Mouse (Mus musculus): ENCODE measurements at regions not wholly inside any gene's neighbourhood (a gene's known extent, or its start where the extent isn't known, plus 50 kb on each side); places are given as distances from the start of the nearest gene placed in this dataset.

DNA sequence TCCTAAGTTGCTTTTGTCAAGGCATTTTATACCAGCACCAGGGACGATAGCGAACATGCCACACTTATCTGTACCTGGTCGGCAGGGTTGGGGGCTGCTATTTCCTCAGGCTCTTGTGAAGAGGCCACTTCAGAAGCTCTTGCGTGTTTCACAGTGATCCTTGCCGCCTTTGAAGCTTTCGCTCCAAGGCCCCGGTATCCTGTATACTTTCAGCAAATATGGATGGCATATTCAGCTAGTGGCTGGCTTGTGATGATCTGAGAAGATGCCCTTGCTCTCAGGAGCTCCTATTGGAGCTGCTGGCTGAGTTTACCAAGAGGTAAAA is 186.8 kb downstream of the 1810013L24Rik start:
- TF ChIP-seq TCF12 (IDR thresholded peaks at IDR 0.05; ENCODE audit: insufficient read depth, poor library complexity, severe bottlenecking), result no peak
- TF ChIP-seq POLR2A (IDR thresholded peaks at IDR 0.05; ENCODE audit: insufficient read length, low read depth), result no peak
- no peak for TF ChIP-seq MAX (IDR thresholded peaks at IDR 0.05; ENCODE audit: low read depth)
- no peak for TF ChIP-seq USF1 (IDR thresholded peaks at IDR 0.05; ENCODE audit: low read depth)
- TF ChIP-seq POLR2AphosphoS2 (IDR thresholded peaks at IDR 0.05; ENCODE audit: insufficient read length, low read depth), result no peak
- TF ChIP-seq TCF3 (IDR thresholded peaks at IDR 0.05; ENCODE audit: insufficient read length, low read depth), result no peak

Data from myocyte (in vitro differentiated cells).